Mouse (Mus musculus) forebrain, embryonic 11.5 days (tissue): ENCODE measurements around the gene Met. TPM values are rescaled to one million over a fixed set of nuclear protein-coding genes. Genes with fewer than 3 reads are reported as not detected.

Experiments used
- ATAC-seq: fragments of 200-750 bp; cut with Nextera tagmentation; replicated peaks from 2 replicates; pipeline ENCODE4 v1.8.0; 2017; ENCODE audit warnings: moderate TSS enrichment; ENCODE audit not compliant: low FRiP score
- DNase-seq: peaks from one replicate; pipeline ENCODE4 v3.0.0-alpha.2; 2017; ENCODE audit warnings: low spot score
- H3K27ac ChIP-seq: fragments of 300-500 bp; sonication (generic); 2 replicates; pipeline ENCODE4 v1.5.1; 2014; ENCODE audit warnings: low read depth, low read length
- H3K27me3 ChIP-seq: fragments of 300-500 bp; sonication (generic); 2 replicates; pipeline ENCODE4 v1.6.1; 2014; ENCODE audit warnings: mild to moderate bottlenecking, low read length, mixed read lengths; ENCODE audit not compliant: control insufficient read depth, insufficient read depth
- H3K36me3 ChIP-seq: fragments of 300-500 bp; sonication (generic); 2 replicates; pipeline ENCODE4 v1.6.1; 2014; ENCODE audit warnings: mild to moderate bottlenecking, low read length, moderate library complexity, mixed read lengths; ENCODE audit not compliant: control insufficient read depth, insufficient read depth
- H3K4me1 ChIP-seq: fragments of 300-500 bp; sonication (generic); replicated peaks from 2 replicates; pipeline ENCODE4 v1.6.1; 2014; ENCODE audit warnings: low read length, mixed read lengths; ENCODE audit not compliant: control insufficient read depth, insufficient read depth
- H3K4me2 ChIP-seq: fragments of 300-500 bp; sonication (generic); 2 replicates; pipeline ENCODE4 v1.6.1; 2014; ENCODE audit warnings: low read depth, mild to moderate bottlenecking, low read length, moderate library complexity, mixed read lengths; ENCODE audit not compliant: severe bottlenecking
- H3K4me3 ChIP-seq: fragments of 300-500 bp; sonication (generic); 2 replicates; pipeline ENCODE4 v1.5.1; 2014; ENCODE audit warnings: low read depth, low read length
- H3K9ac ChIP-seq: fragments of 300-500 bp; sonication (generic); 2 replicates; pipeline ENCODE4 v1.6.1; 2014; ENCODE audit warnings: low read length
- H3K9me3 ChIP-seq: fragments of 300-500 bp; sonication (generic); 2 replicates; pipeline ENCODE4 v1.6.1; 2016; ENCODE audit warnings: low read length, mixed read lengths; ENCODE audit not compliant: control insufficient read depth
- WGBS: fragments of 180-500 bp; shearing (Covaris S2); extraction: QIAGEN DNeasy Blood & Tissue Kit; methylation state at CpG from one replicate; pipeline ENCODE4 v1.1.7; 2014; 5-methylcytosine and 5-hydroxymethylcytosine counted together
- polyA plus RNA-seq: library from polyadenylated mRNA; unstranded; fragments of >200 nt; fragmentation: Nextera tagmentation; extraction: Ambion mirVana; gene quantifications from 2 replicates; pipeline ENCODE4 v1.2.1, GENCODE M21; 2014

Gene Met
- 0.92 and 1.1 TPM in 2 replicates for polyA plus RNA-seq

DNA sequence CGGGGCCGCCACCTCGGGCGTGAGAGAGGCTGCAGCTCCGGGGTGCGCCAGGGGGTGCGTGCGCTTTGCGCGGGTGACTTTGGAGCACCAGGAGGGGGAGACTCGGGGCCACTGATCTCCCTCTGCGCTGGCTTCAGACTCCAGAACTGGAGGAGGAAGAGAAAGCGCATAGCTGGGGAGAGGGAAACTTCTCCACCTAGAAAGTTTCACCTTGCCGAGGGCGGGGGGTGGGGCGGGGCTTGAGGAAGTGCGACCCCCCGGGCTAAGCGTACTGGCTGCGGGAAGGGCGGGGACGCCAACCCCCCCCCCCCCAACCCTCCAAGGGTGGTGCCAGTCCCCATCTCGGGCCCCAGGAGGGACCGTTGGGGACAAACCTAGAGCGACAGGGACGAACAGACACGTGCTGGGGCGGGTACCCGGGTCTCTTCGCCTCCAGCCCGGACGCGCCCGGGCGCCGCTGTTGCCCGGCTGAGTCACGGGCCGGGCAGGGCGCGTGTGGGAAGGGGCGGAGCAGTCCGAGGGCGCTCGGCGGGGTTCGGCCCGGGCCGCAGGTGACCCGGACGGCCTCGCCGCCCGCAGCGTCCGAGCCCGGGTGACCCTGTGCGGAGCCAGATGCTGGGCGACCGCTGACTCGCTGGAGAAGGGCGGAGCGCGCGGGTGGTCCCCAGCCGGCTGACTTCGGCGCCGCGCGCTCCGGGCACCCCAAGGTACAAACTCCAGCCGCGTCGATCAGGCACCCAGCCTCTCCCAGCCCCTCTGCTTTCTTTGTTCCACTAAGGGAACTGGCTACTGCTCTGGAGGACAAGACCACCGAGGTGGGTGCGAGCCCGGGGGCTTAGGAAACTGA lies at the start of gene Met:
Gene Met (plus strand): TSS at position 367 of the 847 bp plus-strand sequence.
- whole genome bisulfite sequencing, result under 1% methylated on average over 43 of the region's 78 CpGs
- peaks cover 10% of the 10 kb centered on the region; the same call in 1 of the 2 replicates for H3K4me1 ChIP-seq
- H3K4me2 ChIP-seq, result peak within 1 kb of the TSS; percentile 98
- ATAC-seq (peak; percentile 86), DNase-seq (peak; percentile 73)
- no peak within 1 kb of the TSS for H3K27ac ChIP-seq
- peaks cover 17% of the 10 kb centered on the region for H3K27me3 ChIP-seq
- no peaks in the 10 kb centered on the region for H3K9me3 ChIP-seq
- H3K4me3 ChIP-seq, result peak within 1 kb of the TSS; percentile 62
- no peaks in the 10 kb centered on the region for H3K36me3 ChIP-seq
- peak within 1 kb of the TSS; percentile 56 for H3K9ac ChIP-seq

DNA sequence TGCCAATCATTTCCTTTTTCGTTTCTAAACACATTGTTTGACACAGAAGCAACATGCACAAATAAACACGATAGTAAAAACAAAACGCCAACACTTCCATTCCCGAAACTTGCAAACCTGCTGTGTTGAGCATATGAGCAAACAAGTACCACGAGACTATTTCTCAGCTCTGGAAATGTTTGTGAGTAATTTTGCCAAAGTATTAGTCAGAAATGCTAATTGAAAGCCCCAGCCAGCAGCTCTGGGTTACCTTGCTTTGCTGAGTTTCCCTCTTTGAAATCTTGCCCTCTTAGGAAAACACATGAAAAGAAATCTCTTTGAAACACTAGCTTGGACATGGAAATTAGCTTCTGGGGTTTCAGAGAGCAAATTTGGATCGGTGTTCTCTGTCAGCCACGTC lies 45.4 kb upstream of the Met start:
- Histone ChIP-seq H3K4me2 (no peak overlapping the region), H3K4me3 (no peak overlapping the region), H3K36me3 (no peaks in the 10 kb centered on the region), H3K4me1 (no peaks in the 10 kb centered on the region), H3K9ac (no peak overlapping the region), H3K27ac (no peak overlapping the region), H3K9me3 (no peaks in the 10 kb centered on the region), H3K27me3 (no peaks in the 10 kb centered on the region)
- WGBS, result 78% methylated on average over 7 of the region's 7 CpGs
- ATAC-seq, result no peak
- DNase-seq, result no peak

DNA sequence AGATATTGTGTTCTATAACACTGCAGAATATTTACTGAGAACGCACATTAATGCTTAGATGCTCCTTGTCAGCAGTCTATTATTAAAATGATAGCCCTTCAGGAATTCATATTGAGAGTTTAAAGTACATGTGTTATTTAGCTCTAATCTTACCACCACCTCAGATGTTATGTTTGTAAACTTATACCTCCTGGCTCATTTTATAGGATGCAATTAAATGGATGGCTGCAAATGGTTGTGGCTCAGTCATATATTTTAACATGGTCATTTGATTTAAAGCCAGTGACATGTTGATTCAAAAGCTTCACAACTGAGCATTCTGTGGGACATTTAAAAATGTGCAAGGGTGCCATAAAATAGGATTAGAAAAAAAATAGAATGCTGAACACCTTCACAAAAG lies 41.2 kb upstream of the Met start:
- H3K4me1 ChIP-seq, result no peaks in the 10 kb centered on the region
- no peak overlapping the region for H3K4me3 ChIP-seq
- ATAC-seq (no peak), DNase-seq (no peak)
- no peak overlapping the region for H3K4me2 ChIP-seq
- WGBS, result 98% methylated on average over 1 of the region's 1 CpGs
- H3K27ac ChIP-seq, result no peak overlapping the region
- H3K36me3 ChIP-seq, result no peaks in the 10 kb centered on the region
- H3K9me3 ChIP-seq, result no peaks in the 10 kb centered on the region
- H3K9ac ChIP-seq, result no peak overlapping the region
- H3K27me3 ChIP-seq, result no peaks in the 10 kb centered on the region

DNA sequence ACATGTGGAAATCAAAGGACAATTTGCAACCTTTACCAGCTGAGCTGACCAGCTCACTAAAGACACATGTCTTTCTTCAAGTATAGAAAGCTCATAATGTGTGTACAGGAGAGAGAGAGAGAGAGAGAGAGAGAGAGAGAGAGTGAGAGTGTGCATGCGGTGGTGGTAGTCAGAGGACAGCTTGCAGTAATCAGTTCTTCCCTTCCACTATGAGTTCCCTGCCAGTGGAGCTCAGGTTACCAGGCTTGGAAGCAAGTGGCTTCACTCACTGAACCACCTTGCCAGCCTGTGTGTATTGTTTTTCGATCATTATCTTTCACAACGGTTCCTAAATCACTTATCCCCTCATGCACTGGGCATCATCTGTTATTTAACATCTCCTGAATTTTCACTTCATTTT lies 34.6 kb upstream of the Met start:
- no peak overlapping the region for H3K27ac ChIP-seq
- no peak for ATAC-seq
- H3K4me1 ChIP-seq, result no peaks in the 10 kb centered on the region
- WGBS, result 79% methylated on average over 3 of the region's 3 CpGs
- no peak overlapping the region for H3K4me3 ChIP-seq
- H3K9me3 ChIP-seq, result no peaks in the 10 kb centered on the region
- no peak overlapping the region for H3K4me2 ChIP-seq
- no peak overlapping the region for H3K9ac ChIP-seq
- no peak for DNase-seq
- no peaks in the 10 kb centered on the region for H3K27me3 ChIP-seq
- H3K36me3 ChIP-seq, result no peaks in the 10 kb centered on the region

DNA sequence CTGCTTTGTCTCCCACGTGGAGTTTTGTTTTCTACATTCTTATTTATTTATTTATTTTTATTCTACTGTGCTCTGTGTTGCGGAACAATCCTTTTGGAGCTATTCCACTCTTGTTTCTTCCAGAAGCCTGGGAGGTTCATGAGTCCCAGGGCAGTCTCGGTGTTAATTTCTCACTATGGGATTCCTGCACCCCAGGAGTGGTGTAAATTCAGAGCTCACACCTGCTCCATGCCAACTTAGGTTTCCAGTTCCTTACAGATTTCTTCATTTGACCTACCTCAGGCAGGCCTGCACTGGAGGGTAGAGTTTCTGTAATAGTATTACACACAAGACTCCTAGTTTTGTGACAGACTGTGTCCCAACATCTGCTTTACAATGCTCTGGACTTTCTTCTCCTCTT lies 34.0 kb upstream of the Met start:
- H3K4me3 ChIP-seq, result no peak overlapping the region
- WGBS, result 85% methylated on average over 3 of the region's 3 CpGs
- H3K9ac ChIP-seq, result no peak overlapping the region
- H3K27me3 ChIP-seq, result no peaks in the 10 kb centered on the region
- DNase-seq, result no peak
- H3K4me1 ChIP-seq, result no peaks in the 10 kb centered on the region
- no peaks in the 10 kb centered on the region for H3K36me3 ChIP-seq
- H3K27ac ChIP-seq, result no peak overlapping the region
- no peak overlapping the region for H3K4me2 ChIP-seq
- no peak for ATAC-seq
- no peaks in the 10 kb centered on the region for H3K9me3 ChIP-seq

DNA sequence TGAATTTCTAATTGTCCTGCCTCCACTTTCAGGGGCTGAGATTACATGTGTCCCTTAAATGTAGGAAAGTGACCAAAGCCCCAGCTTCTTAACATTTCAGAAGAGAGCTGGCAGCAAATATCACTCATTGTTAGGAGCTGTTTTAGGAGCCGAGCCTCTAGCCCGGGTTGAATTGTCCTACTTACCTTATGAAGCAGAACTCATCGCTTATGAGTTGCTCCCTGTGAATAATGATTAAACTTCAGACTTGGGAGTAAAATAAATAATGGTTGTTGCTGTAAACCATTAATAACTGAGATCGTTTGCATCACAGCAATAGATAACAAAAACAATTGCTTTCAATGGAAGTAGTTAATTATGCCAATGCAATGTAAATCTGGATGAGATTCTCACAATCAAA lies 20.3 kb upstream of the Met start:
- no peak overlapping the region for H3K9ac ChIP-seq
- no peak overlapping the region for H3K4me3 ChIP-seq
- no peak overlapping the region for H3K27ac ChIP-seq
- no peaks in the 10 kb centered on the region for H3K9me3 ChIP-seq
- ATAC-seq (no peak), DNase-seq (no peak)
- no peaks in the 10 kb centered on the region for H3K27me3 ChIP-seq
- H3K4me2 ChIP-seq, result no peak overlapping the region
- H3K4me1 ChIP-seq, result no peaks in the 10 kb centered on the region
- WGBS, result 89% methylated on average over 4 of the region's 4 CpGs
- H3K36me3 ChIP-seq, result no peaks in the 10 kb centered on the region

DNA sequence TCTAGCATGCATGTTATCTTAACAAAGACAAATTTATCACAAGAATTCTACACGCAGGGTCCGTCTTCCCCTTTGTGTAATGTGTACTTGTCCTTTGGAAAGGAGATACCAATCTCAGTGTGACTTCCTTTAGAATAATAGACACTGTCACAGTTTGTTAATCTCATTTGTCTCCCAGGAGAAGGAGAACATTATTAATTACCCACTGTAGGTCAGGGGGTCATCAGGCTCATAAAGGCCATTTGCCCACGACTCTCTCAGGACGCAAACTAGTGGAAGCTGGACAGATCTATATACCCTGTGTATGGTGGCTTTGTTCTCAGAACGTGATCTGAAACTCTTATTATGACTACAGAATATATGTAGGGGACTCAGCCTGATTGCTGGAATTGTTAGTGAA lies 12.3 kb upstream of the Met start:
- ATAC-seq (no peak), DNase-seq (no peak)
- H3K9me3 ChIP-seq, result no peaks in the 10 kb centered on the region
- no peak overlapping the region for H3K9ac ChIP-seq
- 22% methylated on average over 5 of the region's 5 CpGs for WGBS
- H3K4me3 ChIP-seq, result no peak overlapping the region
- no peak overlapping the region for H3K27ac ChIP-seq
- no peaks in the 10 kb centered on the region for H3K27me3 ChIP-seq
- H3K4me2 ChIP-seq, result no peak overlapping the region
- no peaks in the 10 kb centered on the region for H3K4me1 ChIP-seq
- H3K36me3 ChIP-seq, result no peaks in the 10 kb centered on the region

DNA sequence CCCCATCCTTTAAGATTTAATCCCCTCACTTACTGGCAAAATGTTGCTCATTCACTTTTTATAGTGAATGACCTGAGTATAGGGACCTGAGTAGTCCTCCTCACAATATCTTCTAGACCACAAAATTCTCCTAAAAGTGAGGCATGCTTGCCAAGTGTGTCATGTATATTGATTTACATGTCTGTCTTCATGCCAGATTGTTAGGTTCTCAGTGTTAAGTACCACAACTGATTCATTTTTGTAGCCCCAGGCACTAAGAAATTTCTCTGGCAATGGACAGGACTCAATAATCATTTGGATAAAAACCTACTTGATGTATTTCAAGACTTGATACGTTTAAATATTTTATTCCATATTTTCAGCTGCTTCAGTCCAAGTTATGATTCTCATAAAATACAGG lies 8.5 kb upstream of the Met start:
- no peak for ATAC-seq
- H3K4me2 ChIP-seq, result no peak overlapping the region
- no peaks in the 10 kb centered on the region for H3K36me3 ChIP-seq
- H3K4me3 ChIP-seq, result no peak overlapping the region
- WGBS, result 86% methylated on average over 1 of the region's 1 CpGs
- no peak overlapping the region for H3K27ac ChIP-seq
- H3K4me1 ChIP-seq, result no peaks in the 10 kb centered on the region
- H3K9me3 ChIP-seq, result no peaks in the 10 kb centered on the region
- H3K9ac ChIP-seq, result no peak overlapping the region
- no peak for DNase-seq
- H3K27me3 ChIP-seq, result no peaks in the 10 kb centered on the region

DNA sequence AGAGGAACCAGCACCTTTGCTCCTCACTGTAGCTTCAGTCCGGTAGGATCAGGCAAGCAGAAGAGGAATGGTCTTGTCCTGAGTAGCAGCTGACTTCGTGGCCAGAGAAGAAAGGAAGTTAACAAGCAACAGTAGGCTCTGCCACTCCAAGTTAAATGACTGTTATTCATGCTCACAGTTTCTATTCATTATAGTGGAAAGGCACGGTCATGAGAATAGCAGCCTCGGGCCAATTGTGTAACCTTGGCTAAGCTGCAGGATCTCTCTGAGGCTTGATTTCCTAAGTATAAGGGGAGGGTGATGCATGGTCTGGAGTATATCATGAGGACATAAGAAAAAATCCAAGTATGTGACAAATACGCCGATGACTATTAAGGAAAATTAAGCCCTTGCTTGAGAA lies 4.0 kb upstream of the Met start:
- peaks cover 8% of the 10 kb centered on the region; the same call in 1 of the 2 replicates for H3K4me1 ChIP-seq
- H3K36me3 ChIP-seq, result no peaks in the 10 kb centered on the region
- H3K9me3 ChIP-seq, result no peaks in the 10 kb centered on the region
- ATAC-seq (no peak), DNase-seq (no peak)
- no peak overlapping the region for H3K4me3 ChIP-seq
- 44% methylated on average over 6 of the region's 6 CpGs for WGBS
- peaks cover 11% of the 10 kb centered on the region for H3K27me3 ChIP-seq
- H3K9ac ChIP-seq, result no peak overlapping the region
- no peak overlapping the region for H3K27ac ChIP-seq
- H3K4me2 ChIP-seq, result no peak overlapping the region
